Mouse (Mus musculus) lung, adult 2 months (tissue): Measurements from ENCODE around the gene Rarb.

Experiments used
- CTCF ChIP-seq: fragments of 200-500 bp; IDR thresholded peaks from 2 replicates; pipeline ENCODE4 v1.5.1; 2011; ENCODE audit warnings: mild to moderate bottlenecking, low read length, control low read depth; ENCODE audit not compliant: insufficient read depth
- POLR2A ChIP-seq: fragments of 200-500 bp; IDR thresholded peaks from 2 replicates; pipeline ENCODE4 v1.6.1; 2011; ENCODE audit warnings: low read depth, mild to moderate bottlenecking, control low read depth, low read length, borderline replicate concordance; ENCODE audit errors: extremely low read depth

GRCm38 (mm10) chr14:16840135-16840534, 21.2 kb upstream of the Rarb start:
- TF ChIP-seq CTCF (no peak), POLR2A (no peak)
